Mouse (Mus musculus): ENCODE measurements around the gene 1700020L24Rik.

- TF ChIP-seq CTCF (IDR thresholded peaks at IDR 0.05; ENCODE audit: low read depth) (no peak), EP300 (IDR thresholded peaks at IDR 0.05; ENCODE audit: low read depth) (no peak)
These were observed 8.1 kb upstream of the 1700020L24Rik start, which contains the start of gene Gas2l2 for GRCm38 (mm10) chr11:83429355-83429754.

Measured in liver, embryonic 14.5 days (tissue).